Mouse (Mus musculus): ENCODE measurements around the gene Ccnjl. TPM values are rescaled to one million over a fixed set of nuclear protein-coding genes. Genes with fewer than 3 reads are reported as not detected.

The Ccnjl gene
- total RNA-seq, 2 experiments from 2014 or later: 3.8 to 4.6 TPM

GRCm38 (mm10) chr11:43531619-43532018 lies 3.0 kb downstream of the Ccnjl start:
- intact Hi-C loops (cut with DNase I): no loop called here
- peak; percentile 38 for TF ChIP-seq CTCF (IDR thresholded peaks at IDR 0.05)
- Histone ChIP-seq H3K27ac (no peak overlapping the region), H3K4me3 (no peak overlapping the region)
- no peak for DNase-seq (ENCODE audit: extremely low spot score in 1 of 2, low spot score in 2 of 2)

- H3K27ac ChIP-seq: no peak overlapping the region
- no peak for TF ChIP-seq CTCF (IDR thresholded peaks at IDR 0.05)
- DNase-seq (ENCODE audit: extremely low spot score in 1 of 2, low spot score in 2 of 2): no peak
- H3K4me3 ChIP-seq: no peak overlapping the region
- intact Hi-C loops (cut with DNase I): no loop called here
These were observed 8.5 kb downstream of the Ccnjl start for GRCm38 (mm10) chr11:43537074-43537473.

DNA sequence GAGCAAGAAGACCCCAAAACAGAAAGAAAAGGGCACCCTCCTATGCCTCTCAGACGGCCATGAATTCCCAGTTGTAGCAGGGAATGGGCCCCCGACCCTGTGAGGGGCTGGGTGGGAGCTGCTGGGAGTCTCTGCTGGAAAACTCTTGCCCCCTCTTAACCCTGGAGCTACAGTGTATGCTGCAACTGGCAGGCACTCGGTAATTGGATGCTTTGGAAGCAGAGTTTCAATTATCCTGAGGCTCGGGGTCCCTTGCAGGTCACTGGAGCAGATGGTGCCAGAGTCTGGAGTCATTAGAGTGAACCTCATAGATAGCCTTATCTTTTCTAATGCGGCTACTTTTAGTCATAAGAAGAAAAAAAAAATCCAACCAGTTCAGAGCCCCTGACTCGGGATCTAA lies 11.3 kb downstream of the Ccnjl start:
- no peak for DNase-seq (ENCODE audit: extremely low spot score in 1 of 2, low spot score in 2 of 2)
- TF ChIP-seq CTCF (IDR thresholded peaks at IDR 0.05): no peak
- intact Hi-C loops (cut with DNase I): no loop called here
- H3K27ac ChIP-seq: no peak overlapping the region
- H3K4me3 ChIP-seq: no peak overlapping the region

DNA sequence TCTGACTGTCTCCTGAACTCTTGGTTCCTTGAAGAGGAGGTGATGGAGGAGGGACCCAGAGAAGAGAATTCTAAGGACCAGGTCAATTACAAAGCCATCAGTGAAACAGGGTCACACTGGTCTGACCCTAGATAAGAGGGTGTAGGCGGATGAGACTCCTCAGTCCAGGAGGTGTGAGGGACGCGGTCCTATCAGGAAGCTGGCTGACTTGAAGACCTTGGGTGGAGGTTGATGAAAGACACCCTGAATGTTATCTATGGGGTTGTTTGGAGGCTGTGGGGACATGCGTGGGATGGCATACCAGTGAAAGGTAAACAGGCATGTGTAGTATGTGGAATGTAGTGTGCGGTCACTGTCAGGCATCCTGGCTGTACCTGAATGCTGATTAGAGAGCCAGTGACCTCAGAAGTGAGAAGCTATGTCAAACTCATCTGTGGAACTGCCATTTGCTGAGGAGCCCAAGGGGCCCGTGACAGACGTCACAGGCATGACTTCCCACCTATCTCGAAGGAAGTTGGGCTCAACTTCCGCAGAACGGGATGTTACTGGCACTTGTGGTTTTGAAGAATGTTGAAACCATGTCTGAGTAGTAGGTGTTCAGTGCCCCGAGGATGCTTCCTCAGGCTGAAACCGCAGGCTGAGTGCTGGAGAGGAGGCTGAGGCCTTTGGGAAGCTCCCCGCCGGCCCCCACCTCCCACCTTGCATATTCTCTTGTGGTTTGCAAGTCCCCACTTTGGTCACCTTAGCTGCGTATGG lies 15.3 kb downstream of the Ccnjl start:
- Histone ChIP-seq H3K4me3 (no peak overlapping the region), H3K27ac (no peak overlapping the region)
- intact Hi-C loops (cut with DNase I): no loop called here
- DNase-seq (ENCODE audit: extremely low spot score in 1 of 2, low spot score in 2 of 2): no peak
- TF ChIP-seq CTCF (IDR thresholded peaks at IDR 0.05): no peak

GRCm38 (mm10) chr11:43544819-43545218 lies 16.2 kb downstream of the Ccnjl start:
- H3K27ac ChIP-seq: no peak overlapping the region
- DNase-seq (ENCODE audit: extremely low spot score in 1 of 2, low spot score in 2 of 2): no peak
- no peak overlapping the region for H3K4me3 ChIP-seq
- intact Hi-C loops (cut with DNase I): no loop called here
- TF ChIP-seq CTCF (IDR thresholded peaks at IDR 0.05): no peak

- TF ChIP-seq CTCF (IDR thresholded peaks at IDR 0.05): no peak
- intact Hi-C loops (cut with DNase I): no loop called here
- no peak for DNase-seq (ENCODE audit: extremely low spot score in 1 of 2, low spot score in 2 of 2)
- H3K4me3 ChIP-seq: no peak overlapping the region
- no peak overlapping the region for H3K27ac ChIP-seq
These were observed 17.4 kb downstream of the Ccnjl start for GRCm38 (mm10) chr11:43545873-43546475.

GRCm38 (mm10) chr11:43546678-43547077 lies 18.1 kb downstream of the Ccnjl start:
- no peak for DNase-seq (ENCODE audit: extremely low spot score in 1 of 2, low spot score in 2 of 2)
- Histone ChIP-seq H3K4me3 (no peak overlapping the region), H3K27ac (no peak overlapping the region)
- no peak for TF ChIP-seq CTCF (IDR thresholded peaks at IDR 0.05)
- intact Hi-C loops (cut with DNase I): no loop called here

DNA sequence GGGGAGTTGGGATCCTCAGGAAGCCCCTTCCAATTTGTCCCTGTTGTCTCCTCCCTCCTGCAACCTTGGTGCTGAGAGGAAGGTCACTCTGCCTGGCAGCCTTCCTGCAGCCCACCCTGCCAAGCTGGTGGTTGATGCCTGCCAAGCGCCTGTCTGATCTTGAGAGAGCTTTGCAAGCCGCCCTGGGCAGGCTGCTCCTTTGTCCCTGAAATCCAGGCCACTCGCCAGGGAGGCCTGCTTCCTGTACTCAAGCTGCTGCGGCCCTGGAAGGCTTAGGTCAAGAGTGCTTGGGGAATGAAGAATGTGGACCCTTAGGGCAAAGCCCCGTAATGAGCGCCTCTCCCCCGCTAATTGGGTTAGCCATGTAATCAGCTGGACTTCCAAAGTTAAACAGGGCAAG lies 19.6 kb downstream of the Ccnjl start:
- DNase-seq (ENCODE audit: extremely low spot score in 1 of 2, low spot score in 2 of 2): peak; percentile 31 to 61
- intact Hi-C loops (cut with DNase I): no loop called here
- TF ChIP-seq CTCF (IDR thresholded peaks at IDR 0.05): no peak
- no peak overlapping the region for H3K27ac ChIP-seq
- H3K4me3 ChIP-seq: no peak overlapping the region

DNA sequence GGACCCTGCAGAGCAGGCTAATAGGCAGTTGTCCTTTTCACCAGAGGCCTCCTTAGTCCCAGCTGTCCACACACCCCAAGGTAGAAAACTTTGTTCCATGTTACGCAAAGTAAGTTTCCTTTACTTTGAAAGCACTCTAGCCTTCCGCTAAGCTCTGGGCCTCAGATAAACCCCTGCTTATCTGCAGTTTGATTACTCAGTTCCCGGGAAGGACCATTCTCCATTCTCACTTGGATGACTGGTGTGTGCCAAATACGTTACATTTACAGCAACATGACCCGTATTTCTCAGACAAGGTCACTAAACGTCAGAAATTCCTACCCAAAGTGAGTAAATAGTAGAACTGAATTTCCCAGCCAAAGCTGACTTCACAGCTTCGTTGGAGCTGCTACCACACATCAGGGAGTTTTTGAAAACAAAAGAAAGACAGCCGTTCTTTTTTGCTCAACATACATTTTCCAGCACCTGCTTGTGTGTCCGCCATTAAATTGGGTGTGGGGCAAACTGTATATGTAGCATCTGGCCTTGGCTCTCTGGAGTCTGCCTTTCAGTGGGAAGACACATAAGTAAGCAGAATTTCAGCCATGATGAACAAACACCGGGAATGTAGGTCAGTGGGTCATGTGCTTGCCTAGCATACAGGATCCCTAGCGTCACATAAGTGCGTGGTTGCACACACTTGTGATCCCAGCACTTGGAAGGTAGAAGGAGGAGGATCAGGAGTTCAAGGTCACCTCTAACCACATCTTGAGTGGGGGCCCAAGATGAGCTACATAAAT lies 20.3 kb downstream of the Ccnjl start:
- Histone ChIP-seq H3K27ac (no peak overlapping the region), H3K4me3 (no peak overlapping the region)
- no peak for DNase-seq (ENCODE audit: extremely low spot score in 1 of 2, low spot score in 2 of 2)
- intact Hi-C loops (cut with DNase I): no loop called here
- TF ChIP-seq CTCF (IDR thresholded peaks at IDR 0.05): no peak

GRCm38 (mm10) chr11:43549701-43550100 lies 21.1 kb downstream of the Ccnjl start:
- peak; percentile 17 to 24 for DNase-seq (ENCODE audit: extremely low spot score in 1 of 2, low spot score in 2 of 2)
- intact Hi-C loops (cut with DNase I): no loop called here
- TF ChIP-seq CTCF (IDR thresholded peaks at IDR 0.05): no peak

DNA sequence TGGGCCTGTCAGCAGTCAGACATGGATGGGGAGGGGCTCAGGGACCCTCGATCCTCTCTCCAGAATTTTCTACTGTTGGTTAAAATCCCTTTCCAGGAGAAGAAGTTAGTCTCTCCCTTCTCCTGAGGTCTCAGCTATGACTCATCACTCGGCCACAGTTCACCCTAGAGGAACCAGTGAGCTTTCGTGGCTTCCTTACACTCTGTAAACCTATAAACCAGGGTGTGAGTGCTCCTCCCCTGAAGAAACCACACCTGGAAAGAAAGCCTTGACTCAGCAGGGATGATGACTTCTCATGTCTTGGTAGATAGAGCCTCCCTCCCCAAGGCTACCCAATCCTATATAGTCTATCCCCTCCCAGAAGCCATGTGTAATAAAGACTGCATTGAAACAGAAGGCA lies 23.2 kb downstream of the Ccnjl start:
- H3K27ac ChIP-seq: no peak overlapping the region
- H3K4me3 ChIP-seq: no peak overlapping the region
- intact Hi-C loops (cut with DNase I): no loop called here
- TF ChIP-seq CTCF (IDR thresholded peaks at IDR 0.05): no peak
- DNase-seq (ENCODE audit: extremely low spot score in 1 of 2, low spot score in 2 of 2): no peak

More at GRCm38 (mm10) chr11:43549701-43550100, 21.1 kb downstream of the Ccnjl start:
- Histone ChIP-seq H3K27ac (no peak overlapping the region), H3K4me3 (no peak overlapping the region)

- intact Hi-C loops (cut with DNase I): no loop called here
- Histone ChIP-seq H3K4me3 (no peak overlapping the region), H3K27ac (no peak overlapping the region)
- no peak for DNase-seq (ENCODE audit: extremely low spot score in 1 of 2, low spot score in 2 of 2)
- no peak for TF ChIP-seq CTCF (IDR thresholded peaks at IDR 0.05)
These were observed 24.1 kb downstream of the Ccnjl start for GRCm38 (mm10) chr11:43552675-43553074.
